Mouse (Mus musculus) CD4-positive helper T cell, adult 2 months (primary cell): ENCODE measurements around the gene Trim40.
"Not testable (repeated sequence)": the region's sequence is repeated elsewhere in the genome, so short reads cannot be mapped to it uniquely, and the experiment has no call there.

Source experiments
- DNase-seq: peaks from one replicate; pipeline ENCODE4 v3.0.0-alpha.2; 2012; ENCODE audit warnings: low read depth, missing footprints, low spot score

Trim40 gene

GRCm38 (mm10) chr17:36893387-36893786 lies 3.5 kb upstream of the Trim40 start:
- DNase-seq, result no peak

GRCm38 (mm10) chr17:36892362-36892761 lies 2.4 kb upstream of the Trim40 start:
- DNase-seq, result peak; percentile 53

- not testable (repeated sequence) for DNase-seq
Measured at GRCm38 (mm10) chr17:36891496-36891895, 1.6 kb upstream of the Trim40 start.

- DNase-seq, result no peak
Measured at GRCm38 (mm10) chr17:36885132-36885790, 4.7 kb downstream of the Trim40 start.

GRCm38 (mm10) chr17:36883350-36883749 lies 6.6 kb downstream of the Trim40 start:
- no peak for DNase-seq

- no peak for DNase-seq
Measured at GRCm38 (mm10) chr17:36874636-36875035, 15.3 kb downstream of the Trim40 start.

GRCm38 (mm10) chr17:36869955-36870810 lies 19.7 kb downstream of the Trim40 start:
- DNase-seq, result no peak

GRCm38 (mm10) chr17:36869284-36869954 lies 20.5 kb downstream of the Trim40 start, which contains the start of gene Trim10:
Gene Trim10 (plus strand): TSS chr17:36869574.
- no peak for DNase-seq

GRCm38 (mm10) chr17:36868836-36869235 lies 21.1 kb downstream of the Trim40 start:
- no peak for DNase-seq

- no peak for DNase-seq
Measured at GRCm38 (mm10) chr17:36866719-36867527, 23.0 kb downstream of the Trim40 start, which contains the start of gene Trim15. Gene Trim15 (minus strand): TSS chr17:36867210.

- no peak for DNase-seq
Measured at GRCm38 (mm10) chr17:36861680-36862079, 28.2 kb downstream of the Trim40 start.

- DNase-seq, result no peak
Measured at GRCm38 (mm10) chr17:36858181-36858580, 31.7 kb downstream of the Trim40 start.

GRCm38 (mm10) chr17:36856236-36856635 lies 33.7 kb downstream of the Trim40 start:
- no peak for DNase-seq

GRCm38 (mm10) chr17:36855484-36855883 lies 34.4 kb downstream of the Trim40 start:
- DNase-seq, result no peak

GRCm38 (mm10) chr17:36851627-36852026 lies 38.3 kb downstream of the Trim40 start:
- DNase-seq, result no peak

GRCm38 (mm10) chr17:36851200-36851599 lies 38.7 kb downstream of the Trim40 start:
- DNase-seq, result no peak

GRCm38 (mm10) chr17:36849992-36850391 lies 39.9 kb downstream of the Trim40 start:
- no peak for DNase-seq

GRCm38 (mm10) chr17:36848911-36849310 lies 41.0 kb downstream of the Trim40 start:
- no peak for DNase-seq

GRCm38 (mm10) chr17:36844725-36845124 lies 45.2 kb downstream of the Trim40 start:
- DNase-seq, result no peak

GRCm38 (mm10) chr17:36844286-36844719 lies 45.6 kb downstream of the Trim40 start:
- DNase-seq, result peak; percentile 45

GRCm38 (mm10) chr17:36843696-36844095 lies 46.2 kb downstream of the Trim40 start:
- no peak for DNase-seq
